Mouse (Mus musculus): ENCODE measurements at regions not wholly inside any gene's neighbourhood (a gene's known extent, or its start where the extent isn't known, plus 50 kb on each side); places are given as distances from the start of the nearest gene placed in this dataset.

- no peak for TF ChIP-seq CTCF (IDR thresholded peaks at IDR 0.05; ENCODE audit: borderline replicate concordance, extremely low read depth, insufficient read depth, insufficient read length)
- TF ChIP-seq POLR2A (IDR thresholded peaks at IDR 0.05; ENCODE audit: borderline replicate concordance, extremely low read depth, insufficient read depth, insufficient read length, poor library complexity, severe bottlenecking) = no peak
Observed at GRCm38 (mm10) chr5:142313944-142314343, 87.4 kb upstream of the Foxk1 start.

All from brain, embryonic 14.5 days (tissue).